Comparison of ENCODE assay signal across 13 mouse cellular contexts in genomic region chr6:143425182-143425829, GRCm38 (mm10).
DNase-seq lines count a peak whose midpoint lies in the region; ATAC-seq and TF ChIP-seq lines count a peak whose summit lies in the region.
"Had no signal": no experiment of that assay in that cellular context is flagged by ENCODE, and none has a peak within 500 bp of the region (broad histone marks: within the 10 kb centered on the region; RNA-seq: fewer than 3 reads in every experiment).

No protein-coding gene starts in this region.

- 0 out of 2 replicates have a peak, but pooled peaks cover 2% of the 10 kb centered on the region for H3K9me3 ChIP-seq in embryonic facial prominence, embryonic 13.5 days
- no peaks in the 10 kb centered on the region for H3K9me3 ChIP-seq in intestine, embryonic 16.5 days (ENCODE audit: control insufficient read depth, low read length)
- H3K9me3 ChIP-seq: forebrain, embryonic 10.5 days; midbrain, embryonic 12.5 days had no signal

- DNase-seq in layer of hippocampus, adult 2 months (ENCODE audit: low spot score in 2 of 2): no peak
- no peak for DNase-seq in layer of hippocampus, adult 9-11 months
- peak; percentile 30 for DNase-seq in lung, postnatal 36 days
- DNase-seq in natural killer cell, adult 2 months (ENCODE audit: low spot score in 2 of 2): no peak
- no peak for DNase-seq in cerebellum, postnatal 14 days
- DNase-seq: adrenal gland, adult 8-10 months; cerebellum, adult 9-10 months; heart, adult 18-20 months had no signal

- peak overlapping the region; percentile 35 for H3K4me2 ChIP-seq in embryonic facial prominence, embryonic 13.5 days
- peak overlapping the region; percentile 55 for H3K4me2 ChIP-seq in intestine, embryonic 16.5 days (ENCODE audit: low read depth, low read length)
- H3K4me2 ChIP-seq: midbrain, embryonic 12.5 days had no signal

- no peak for TF ChIP-seq CTCF in layer of hippocampus, adult 2 months (conservative IDR thresholded peaks at IDR 0.05)

- H3K27me3 ChIP-seq in embryonic facial prominence, embryonic 13.5 days: peaks cover 64% of the 10 kb centered on the region
- no peaks in the 10 kb centered on the region for H3K27me3 ChIP-seq in intestine, embryonic 16.5 days (replicated peaks; ENCODE audit: control insufficient read depth, insufficient read depth, low read length)
- H3K27me3 ChIP-seq: midbrain, embryonic 12.5 days had no signal

- peak overlapping the region; percentile 6; the same call in 1 of the 2 replicates for H3K27ac ChIP-seq in layer of hippocampus, adult 2 months
- H3K27ac ChIP-seq in embryonic facial prominence, embryonic 13.5 days: no peak overlapping the region; the same call in 1 of the 2 replicates
- no peak overlapping the region for H3K27ac ChIP-seq in intestine, embryonic 16.5 days (ENCODE audit: low read length)
- H3K27ac ChIP-seq: forebrain, embryonic 10.5 days; midbrain, embryonic 12.5 days had no signal

- H3K4me1 ChIP-seq in embryonic facial prominence, embryonic 13.5 days: 0 out of 2 replicates have a peak, but pooled peaks cover 8% of the 10 kb centered on the region
- H3K4me1 ChIP-seq in intestine, embryonic 16.5 days (ENCODE audit: control insufficient read depth, insufficient read depth, low read length): peaks cover 5% of the 10 kb centered on the region; the same call in 1 of the 2 replicates
- H3K4me1 ChIP-seq: forebrain, embryonic 10.5 days; midbrain, embryonic 12.5 days had no signal

- no peak overlapping the region for H3K9ac ChIP-seq in embryonic facial prominence, embryonic 13.5 days
- H3K9ac ChIP-seq in intestine, embryonic 16.5 days (ENCODE audit: low read depth, low read length): no peak overlapping the region
- H3K9ac ChIP-seq: midbrain, embryonic 12.5 days had no signal

- WGBS in embryonic facial prominence, embryonic 13.5 days: 46% methylated on average over 17 of the region's 17 CpGs
- WGBS in intestine, embryonic 16.5 days: 18% methylated on average over 17 of the region's 17 CpGs

- no peak for ATAC-seq in embryonic facial prominence, embryonic 13.5 days (ENCODE audit: insufficient number of reproducible peaks, insufficient read depth, low FRiP score, low TSS enrichment, low read depth)
- ATAC-seq in intestine, embryonic 16.5 days: peak; percentile 68
- no peak for ATAC-seq in erythroblast, adult 5-6 weeks (replicated peaks; ENCODE audit: low FRiP score, poor library complexity, severe bottlenecking)

- H3K4me3 ChIP-seq in layer of hippocampus, adult 2 months: peak overlapping the region; percentile 30; the same call in 1 of the 2 replicates
- no peak overlapping the region for H3K4me3 ChIP-seq in embryonic facial prominence, embryonic 13.5 days
- peak overlapping the region; percentile 27 for H3K4me3 ChIP-seq in intestine, embryonic 16.5 days (ENCODE audit: low read length)
- H3K4me3 ChIP-seq: forebrain, embryonic 10.5 days; midbrain, embryonic 12.5 days had no signal

- H3K36me3 ChIP-seq in embryonic facial prominence, embryonic 13.5 days: no peaks in the 10 kb centered on the region
- no peaks in the 10 kb centered on the region for H3K36me3 ChIP-seq in intestine, embryonic 16.5 days (ENCODE audit: control insufficient read depth, insufficient read depth, low read length)
- H3K36me3 ChIP-seq: forebrain, embryonic 10.5 days; midbrain, embryonic 12.5 days had no signal
